Mouse (Mus musculus) embryonic fibroblast, embryonic 13.5 days (primary cell): ENCODE measurements around the gene Unc45a.

Experiments
- CTCF ChIP-seq: IDR thresholded peaks from 2 replicates; pipeline ENCODE4 v1.5.1; 2011; ENCODE audit warnings: mild to moderate bottlenecking, control low read depth, low read length, moderate library complexity, borderline replicate concordance; ENCODE audit not compliant: insufficient read depth
- POLR2A ChIP-seq: IDR thresholded peaks from 2 replicates; pipeline ENCODE4 v1.6.1; 2011; ENCODE audit warnings: low read depth, mild to moderate bottlenecking, control low read depth, low read length, moderate library complexity

DNA sequence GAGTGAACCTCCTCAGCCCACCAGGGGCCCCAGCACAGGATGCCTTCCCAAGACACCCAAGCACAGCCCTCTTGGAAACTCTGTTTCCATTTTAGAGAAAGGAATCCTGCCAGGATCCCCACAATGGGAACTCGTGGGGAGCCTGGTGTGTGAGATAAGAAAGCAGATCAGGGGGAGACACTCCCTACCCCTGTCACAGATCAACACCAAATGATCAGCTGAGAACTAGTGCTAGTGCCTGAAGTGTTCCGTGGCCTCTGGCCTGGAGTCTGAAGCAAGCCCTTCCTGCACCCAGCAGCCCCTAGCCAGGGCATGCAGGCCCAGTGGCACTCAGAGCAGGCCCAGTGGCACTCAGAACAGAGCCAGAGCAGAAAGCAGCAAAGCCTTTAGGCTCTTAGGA is 10.0 kb upstream of the Unc45a start:
- TF ChIP-seq CTCF (no peak), POLR2A (no peak)
